Mouse (Mus musculus) forebrain, embryonic 14.5 days (tissue): Measurements from ENCODE around the gene 5530401A14Rik. TPM values are rescaled to one million over a fixed set of nuclear protein-coding genes. Genes with fewer than 3 reads are reported as not detected.

Experiments
- polyA plus RNA-seq: library from polyadenylated mRNA; unstranded; fragments of >200 nt; fragmentation: Nextera tagmentation; extraction: Ambion mirVana; gene quantifications from 2 replicates; pipeline ENCODE4 v1.2.1, GENCODE M21; 2014

The 5530401A14Rik gene
- polyA plus RNA-seq, 1 experiment from 2014 or later = 0.08 TPM

Other genes with a start within 250 kb of the 5530401A14Rik start
- gene Asic2, start 107.8 kb downstream of the 5530401A14Rik start, polyA plus RNA-seq = 3.8 and 5.0 TPM in 2 replicates
- 0.93 TPM in 1 of 2 replicates, not detected in the other for gene Ccl2, start 174.9 kb downstream of the 5530401A14Rik start, polyA plus RNA-seq
- not detected in 2 replicates for gene Gm17268, start 177.9 kb downstream of the 5530401A14Rik start, polyA plus RNA-seq
- gene Ccl7, start 185.0 kb downstream of the 5530401A14Rik start, polyA plus RNA-seq = 0.38 and 0.98 TPM in 2 replicates
- not detected in 2 replicates for gene Ccl11, start 197.2 kb downstream of the 5530401A14Rik start, polyA plus RNA-seq
- gene Ccl12, start 241.2 kb downstream of the 5530401A14Rik start, polyA plus RNA-seq = 1.7 and 1.8 TPM in 2 replicates